Mouse (Mus musculus) CD4-positive, CD25-positive, alpha-beta regulatory T cell, adult 4 months (primary cell): ENCODE measurements around the gene Mtus2. TPM values are rescaled to one million over a fixed set of nuclear protein-coding genes. Genes with fewer than 3 reads are reported as not detected.

ENCODE experiments used
- ATAC-seq: one replicate; pipeline ENCODE4 v1.8.0; 2017
- polyA plus RNA-seq, 2 experiments: library from polyadenylated mRNA; unstranded; fragments of 100-300 nt; shearing (Covaris generic); gene quantifications; one replicate each; pipeline ENCODE4 v1.2.1; 2017

The Mtus2 gene
- polyA plus RNA-seq, 2 experiments from 2014 or later, result 5.2 TPM

- no peak for ATAC-seq
Measured at GRCm38 (mm10) chr5:148191416-148191815, 234.3 kb downstream of the Mtus2 start.

DNA sequence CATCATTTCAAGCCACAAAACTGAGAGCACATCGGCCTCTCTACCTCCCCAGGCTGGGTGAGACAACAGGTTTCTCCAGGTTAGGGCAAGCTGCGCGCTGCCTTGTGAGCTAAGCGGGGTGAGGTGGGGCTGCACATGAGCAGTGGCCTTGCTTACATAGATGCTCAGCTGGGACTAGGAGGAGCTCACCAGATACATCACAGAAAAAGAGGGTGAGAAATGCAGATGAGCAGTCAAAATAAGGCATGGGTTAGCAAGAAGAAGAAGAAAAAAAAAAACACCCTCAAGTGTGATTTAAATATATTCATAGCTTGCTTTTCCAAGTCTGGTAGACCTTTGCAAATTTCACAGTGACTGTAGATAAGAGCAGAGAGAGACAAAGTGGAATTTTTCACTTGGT, 254.7 kb downstream of the Mtus2 start:
- ATAC-seq, result no peak

DNA sequence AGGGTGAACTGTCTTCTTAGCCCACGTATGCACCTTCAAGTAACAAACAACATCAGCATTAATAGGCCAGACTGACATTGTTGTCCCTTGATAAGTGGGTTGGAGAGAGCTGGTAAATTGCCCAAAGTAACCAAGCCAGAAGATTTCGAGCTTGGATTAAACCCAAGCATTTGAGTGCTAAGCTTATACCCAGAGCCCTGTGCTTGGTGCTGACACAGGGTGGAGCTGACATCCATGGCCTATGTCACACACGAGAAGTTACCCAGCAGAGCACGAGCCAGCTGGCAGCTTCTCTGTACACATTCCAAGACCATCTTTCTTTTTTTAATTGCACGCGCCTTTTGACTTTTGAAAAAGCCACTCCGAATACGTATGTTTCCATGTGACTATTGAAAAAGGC, 259.7 kb downstream of the Mtus2 start:
- no peak for ATAC-seq

- no peak for ATAC-seq
Measured at GRCm38 (mm10) chr5:148222898-148223297, 265.8 kb downstream of the Mtus2 start.

GRCm38 (mm10) chr5:148224004-148224403, 266.9 kb downstream of the Mtus2 start:
- ATAC-seq, result no peak

DNA sequence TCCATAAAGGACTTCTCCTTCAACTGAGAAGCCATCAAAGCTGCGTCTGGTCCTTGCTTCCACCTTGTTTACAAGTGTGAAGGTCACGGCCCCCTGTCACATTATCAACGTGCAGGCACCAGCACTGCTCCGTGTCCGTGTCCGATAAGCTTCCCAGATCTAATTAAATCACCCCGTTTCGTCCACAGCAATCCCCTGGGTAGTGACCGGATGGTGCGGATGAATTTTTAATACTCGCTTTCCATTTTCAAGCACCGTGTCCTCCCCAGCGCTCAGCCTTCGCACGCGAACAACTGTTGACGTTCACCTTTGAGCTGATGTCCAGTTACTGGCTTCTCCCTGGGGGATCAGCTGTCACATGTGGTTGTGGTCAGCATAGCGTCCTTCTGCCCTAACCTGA, 276.6 kb downstream of the Mtus2 start:
- no peak for ATAC-seq

GRCm38 (mm10) chr5:148236616-148237015, 279.5 kb downstream of the Mtus2 start:
- no peak for ATAC-seq

DNA sequence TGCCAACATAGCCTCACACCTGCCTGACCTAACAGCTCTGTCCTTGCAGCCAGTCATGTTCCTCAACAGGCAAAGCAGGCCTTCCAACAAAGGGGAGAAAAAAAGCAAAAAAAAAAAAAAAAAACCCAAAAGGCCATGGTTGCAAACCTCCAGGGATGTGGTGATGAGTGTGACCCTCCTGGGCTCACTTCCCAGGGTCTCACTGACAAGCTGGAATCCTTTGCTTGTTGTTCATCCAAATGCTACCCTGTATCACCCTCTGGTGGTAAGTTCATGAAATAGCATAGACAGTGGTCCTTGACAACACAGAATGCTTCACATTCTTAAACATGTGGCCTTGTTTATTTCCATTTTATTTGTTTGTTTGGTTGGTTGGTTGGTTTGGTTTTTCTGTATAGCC, 281.9 kb downstream of the Mtus2 start:
- ATAC-seq, result no peak

- no peak for ATAC-seq
Measured at GRCm38 (mm10) chr5:148239757-148240156, 282.6 kb downstream of the Mtus2 start.

DNA sequence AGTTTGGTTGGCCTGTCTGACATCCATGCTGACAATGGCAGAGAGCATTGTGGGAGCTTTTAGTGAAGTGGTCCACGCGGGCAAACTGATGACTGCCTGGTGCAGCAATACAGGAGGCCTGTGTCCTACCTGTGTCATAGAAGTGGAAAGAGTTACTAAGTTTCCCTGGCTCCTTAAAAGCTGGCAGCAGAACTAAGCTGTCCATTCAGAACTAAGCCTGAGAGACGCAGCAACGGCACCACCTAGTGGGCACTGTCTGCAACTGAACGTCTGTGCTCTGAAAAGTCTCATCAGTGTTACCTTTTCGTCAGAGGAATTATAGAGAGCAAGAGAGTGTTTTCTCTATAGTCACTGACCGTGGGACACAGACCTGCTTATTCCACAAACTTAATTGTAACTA, 284.8 kb downstream of the Mtus2 start:
- no peak for ATAC-seq

DNA sequence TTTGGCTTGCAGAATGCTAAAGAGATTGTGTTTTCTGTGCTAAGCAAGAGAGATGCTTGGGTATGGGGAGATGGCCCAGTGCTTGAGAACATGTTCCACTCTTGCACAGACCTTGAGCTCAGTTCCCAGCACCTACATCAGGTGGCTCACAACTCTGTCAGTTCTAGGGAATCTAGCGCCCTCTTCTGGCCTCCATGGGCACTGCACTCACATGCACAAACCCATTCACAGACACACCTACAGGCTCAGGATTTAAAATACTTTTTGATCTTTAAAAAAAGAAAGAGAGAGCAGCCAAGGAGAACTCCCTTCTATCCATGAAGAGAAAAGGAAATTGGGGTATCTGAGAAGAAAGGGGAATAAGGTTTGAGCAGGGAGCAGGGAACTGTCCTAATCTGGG, 287.4 kb downstream of the Mtus2 start:
- ATAC-seq, result no peak

DNA sequence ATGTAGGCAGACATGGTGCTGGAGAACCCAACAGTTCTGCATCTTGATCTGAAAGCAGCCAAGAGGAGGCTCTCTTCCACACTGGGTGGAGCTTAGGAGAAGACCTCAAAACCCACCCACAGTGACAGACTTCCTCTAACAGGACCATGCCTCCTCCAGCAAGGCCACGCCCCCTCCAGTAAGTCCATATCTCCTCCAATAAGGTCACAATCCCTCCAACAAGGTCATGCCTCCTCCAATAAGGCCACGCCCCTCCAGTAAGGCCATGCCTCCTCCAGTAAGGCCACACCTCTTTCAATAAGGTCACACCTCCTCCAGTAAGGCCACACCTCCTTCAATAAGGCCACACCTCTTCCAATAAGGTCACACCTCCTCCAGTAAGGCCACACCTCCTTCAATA, 288.3 kb downstream of the Mtus2 start:
- no peak for ATAC-seq

DNA sequence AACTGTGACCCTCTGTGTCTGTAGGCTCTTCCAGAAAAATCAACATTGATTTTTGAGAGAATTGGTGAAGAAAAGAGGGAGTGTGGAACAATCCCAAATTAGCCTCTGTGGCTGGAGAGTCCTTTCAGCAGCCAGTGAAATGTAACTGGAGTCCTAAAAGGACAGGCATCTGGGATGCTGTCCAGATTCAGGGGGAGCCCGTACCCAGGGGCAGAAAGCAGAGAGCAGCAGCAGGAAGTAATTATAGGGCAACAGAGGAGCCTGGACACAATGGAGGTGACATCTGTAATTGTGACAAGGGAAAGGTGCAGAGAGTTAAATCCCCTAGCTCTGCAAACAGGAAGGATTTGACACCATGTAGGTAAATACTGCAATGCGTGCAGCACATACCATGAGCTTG, 291.1 kb downstream of the Mtus2 start:
- no peak for ATAC-seq

DNA sequence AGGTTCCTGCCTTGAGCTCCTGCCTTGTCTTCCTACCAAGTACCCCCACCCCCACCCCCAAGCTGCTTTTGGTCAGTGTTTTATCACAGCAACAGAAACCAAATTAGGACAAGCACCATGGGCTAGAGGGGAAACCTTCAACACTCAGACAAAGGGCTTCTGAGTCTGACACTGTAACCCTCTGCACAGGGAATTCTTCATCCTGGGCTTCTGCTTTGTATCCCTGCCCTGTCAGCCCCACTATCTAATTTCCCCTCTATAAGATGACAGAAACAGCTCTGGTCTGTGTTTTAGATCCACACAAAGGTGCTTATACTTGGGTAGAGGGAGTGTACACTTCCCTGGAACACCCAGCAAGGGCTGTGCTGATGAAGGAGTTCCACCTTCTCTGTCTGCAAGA, 294.7 kb downstream of the Mtus2 start:
- ATAC-seq, result no peak

DNA sequence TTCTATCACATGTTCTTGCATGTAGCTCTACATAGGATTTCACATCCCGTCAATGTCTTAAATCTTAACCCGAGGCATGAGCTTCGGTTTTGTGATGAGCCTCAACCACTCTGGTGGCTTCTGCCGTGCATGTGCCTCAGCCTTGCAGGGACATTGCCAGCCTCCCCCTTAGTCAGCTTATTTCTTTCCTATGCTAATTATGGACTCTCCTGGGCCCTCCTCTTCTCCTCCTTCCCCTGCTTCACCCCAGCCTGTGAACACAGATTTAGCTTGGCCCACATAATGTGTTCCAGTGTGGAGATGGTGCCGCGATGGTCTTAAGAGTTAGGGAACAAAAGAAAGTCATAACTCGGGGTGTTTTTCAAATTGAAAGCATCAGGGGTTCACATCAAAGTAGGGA, 304.9 kb downstream of the Mtus2 start:
- no peak for ATAC-seq

DNA sequence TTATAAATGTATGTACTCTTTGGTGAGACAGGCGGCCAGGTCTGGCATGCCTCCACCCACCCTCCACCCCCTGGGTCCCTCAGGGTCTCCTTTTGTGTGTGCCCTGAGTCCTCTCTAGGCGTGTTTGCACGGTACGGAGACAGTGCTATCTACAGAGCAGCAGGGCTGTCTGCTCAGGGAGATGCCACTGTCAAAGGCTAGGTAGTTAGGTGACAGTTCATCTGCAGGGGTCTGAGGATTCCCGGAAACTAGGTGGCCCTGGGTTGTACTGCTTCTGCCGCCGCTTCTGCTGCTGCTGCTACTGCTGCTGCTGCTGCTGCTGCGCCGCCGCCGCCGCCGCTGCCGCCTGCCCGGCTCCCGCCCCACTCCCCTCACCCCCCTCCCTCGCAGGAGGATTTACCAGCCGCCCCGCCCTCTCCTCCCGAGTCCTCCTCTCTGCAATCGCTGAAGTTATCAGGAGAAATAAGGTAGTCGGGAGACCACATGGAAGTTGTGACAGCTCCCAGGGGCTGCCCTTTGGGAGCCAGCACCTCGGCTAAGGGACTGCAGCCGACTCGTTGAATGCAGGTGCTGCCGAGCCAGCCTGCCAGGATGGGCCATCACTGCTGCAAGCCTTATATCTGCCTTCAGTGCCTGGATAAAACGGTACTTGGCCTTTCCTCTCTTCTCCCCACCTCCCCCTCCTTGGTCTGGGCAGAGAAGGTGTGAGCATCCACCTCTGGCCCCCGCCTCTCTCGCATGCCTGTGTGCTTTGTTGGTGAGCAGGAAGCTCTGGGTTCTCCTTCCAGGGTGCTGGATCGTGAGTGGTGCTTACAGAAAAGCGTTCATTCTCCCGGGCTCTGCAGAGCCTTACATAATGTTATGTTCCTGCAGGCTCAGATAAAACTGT, 307.9 kb downstream of the Mtus2 start:
- ATAC-seq, result no peak

DNA sequence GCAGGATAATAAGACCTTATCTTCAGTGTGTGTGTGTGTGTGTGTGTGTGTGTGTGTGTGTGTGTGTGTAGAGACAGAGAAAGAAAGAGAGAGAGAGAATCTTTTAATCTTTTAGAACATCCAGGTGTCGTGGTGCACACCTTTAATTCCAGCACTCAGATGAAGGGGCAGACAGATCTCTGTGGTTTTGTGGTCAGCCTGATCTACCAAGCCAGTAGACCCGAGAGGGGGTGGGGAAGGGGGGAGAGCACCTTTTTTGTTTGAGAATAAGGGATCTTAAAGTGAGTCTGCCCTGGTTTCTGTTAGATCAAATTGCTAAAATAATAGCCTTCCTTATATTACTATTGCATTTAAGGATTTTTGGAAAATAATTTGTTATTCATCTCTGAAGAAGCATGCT, 309.7 kb downstream of the Mtus2 start:
- ATAC-seq, result no peak

- ATAC-seq, result no peak
Measured at GRCm38 (mm10) chr5:148267446-148267845, 310.3 kb downstream of the Mtus2 start.

DNA sequence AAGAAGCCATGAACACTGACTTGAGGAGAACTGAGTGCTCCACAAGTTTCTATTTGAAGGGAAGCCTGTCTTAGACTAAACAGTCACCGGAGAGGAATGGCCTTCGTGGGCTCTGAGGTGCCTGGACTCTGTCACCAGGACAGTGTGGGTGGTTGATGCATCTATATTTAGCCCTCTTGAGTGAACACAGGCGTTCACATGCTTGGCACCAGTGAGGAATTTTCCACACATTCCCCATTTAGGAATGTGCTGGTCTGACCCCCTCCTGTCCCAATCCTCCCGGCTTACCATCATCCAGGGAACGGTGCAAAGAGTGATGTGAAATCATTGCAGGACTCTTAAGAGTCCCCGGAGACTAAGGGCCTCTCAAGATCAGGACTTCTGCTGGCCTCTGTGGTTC, 314.9 kb downstream of the Mtus2 start:
- ATAC-seq, result no peak

DNA sequence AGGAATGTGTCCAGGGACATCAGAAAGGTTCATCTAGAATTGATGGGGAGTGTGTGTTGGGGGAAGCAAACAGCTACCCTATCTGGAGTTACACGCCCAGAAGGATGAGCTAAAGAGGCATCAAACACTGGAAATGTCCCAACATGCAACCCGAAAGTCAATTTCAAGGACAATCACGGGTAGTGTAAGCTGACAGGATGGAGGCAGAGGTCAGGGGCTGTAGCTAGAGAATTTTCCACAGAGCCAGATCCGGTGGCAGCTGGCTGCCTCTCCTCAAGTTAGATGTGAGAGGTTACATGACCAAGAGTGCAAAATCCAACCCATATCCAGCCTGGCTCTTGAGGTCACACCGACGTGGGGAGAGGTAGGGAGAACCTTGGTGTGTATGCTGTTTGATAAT, 315.7 kb downstream of the Mtus2 start:
- no peak for ATAC-seq

- ATAC-seq, result no peak
Measured at GRCm38 (mm10) chr5:148278233-148278632, 321.1 kb downstream of the Mtus2 start.

- no peak for ATAC-seq
Measured at GRCm38 (mm10) chr5:148280321-148280720, 323.2 kb downstream of the Mtus2 start.

DNA sequence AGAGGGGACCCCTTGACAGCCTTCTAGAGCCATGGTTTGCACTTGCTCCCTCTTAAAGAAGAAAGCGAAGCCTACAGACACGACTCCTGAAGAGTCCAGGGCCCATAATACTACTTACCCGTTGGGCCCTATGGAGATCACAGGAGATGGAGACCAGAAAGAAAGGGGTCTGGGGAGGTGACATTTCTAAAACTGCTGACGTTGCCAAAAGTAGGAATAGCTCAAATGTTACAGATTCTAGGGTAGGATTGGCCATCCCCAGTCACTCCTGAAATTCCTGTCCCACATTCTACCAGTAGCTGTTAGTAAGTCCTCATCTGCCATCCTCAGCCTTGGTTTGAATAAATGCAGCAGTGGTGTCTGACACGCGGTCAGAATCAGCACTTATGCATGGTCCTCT, 325.0 kb downstream of the Mtus2 start:
- no peak for ATAC-seq

DNA sequence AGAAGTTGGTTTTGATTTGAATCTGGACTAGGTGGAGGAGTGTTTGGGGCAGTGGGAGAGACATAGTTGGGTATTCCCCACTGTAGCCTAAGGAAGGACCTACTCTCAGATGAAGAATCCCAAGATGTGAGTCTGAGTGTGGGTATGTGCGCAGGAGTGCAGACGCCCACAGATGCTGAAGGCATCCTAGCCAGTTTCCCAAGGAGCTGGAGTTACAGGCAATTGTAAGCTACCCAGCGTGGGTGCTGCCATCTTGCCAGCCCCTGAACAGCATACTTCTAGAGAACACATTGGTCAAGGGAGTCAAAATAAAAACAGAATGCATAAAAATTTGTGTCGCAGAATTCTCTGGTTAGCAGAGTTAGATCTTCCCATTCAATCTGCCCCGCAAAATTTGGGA, 325.5 kb downstream of the Mtus2 start:
- no peak for ATAC-seq

GRCm38 (mm10) chr5:148283177-148283576, 326.1 kb downstream of the Mtus2 start:
- ATAC-seq, result no peak
